Mouse (Mus musculus) kidney, adult 2 months (tissue): ENCODE data around the gene Gle1.

Experiments used
- CTCF ChIP-seq: fragments of 200-500 bp; conservative IDR thresholded peaks from 2 replicates; pipeline ENCODE4 v1.5.1; 2011; ENCODE audit warnings: low read depth, mild to moderate bottlenecking, control low read depth, low read length, moderate library complexity, mixed read lengths; ENCODE audit not compliant: insufficient read depth, insufficient read length
- POLR2A ChIP-seq: fragments of 200-500 bp; IDR thresholded peaks from one replicate; pipeline ENCODE4 v1.6.1; 2011; ENCODE audit warnings: low read depth, low read length, control low read depth

DNA sequence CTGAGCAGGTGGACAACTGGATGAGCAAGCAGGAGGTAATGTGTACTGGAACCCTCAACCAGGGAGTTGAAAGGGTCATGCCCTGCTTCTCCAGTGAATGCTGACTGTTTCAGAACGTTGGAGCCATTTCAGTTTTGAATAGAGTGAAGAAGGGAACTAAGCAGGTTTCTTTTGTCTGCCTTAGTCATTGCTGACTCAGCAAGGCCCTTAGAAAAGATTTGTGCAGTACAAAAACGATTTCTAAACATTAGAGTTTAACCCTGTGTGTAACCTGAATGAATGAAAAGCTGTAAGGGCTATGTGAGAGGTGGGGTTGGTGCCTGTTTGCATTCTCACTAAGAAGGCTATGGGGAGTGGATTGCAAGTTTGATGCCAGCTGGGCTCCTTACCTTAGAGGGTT lies 56.7 kb downstream of the Gle1 start:
- no peak for TF ChIP-seq CTCF
- no peak for TF ChIP-seq POLR2A
